Mouse (Mus musculus) spleen, adult 2 months (tissue): ENCODE measurements around the gene Camk2n1.

Experiments used
- CTCF ChIP-seq: fragments of 200-500 bp; IDR thresholded peaks from 2 replicates; pipeline ENCODE4 v1.5.1; 2011; ENCODE audit warnings: mild to moderate bottlenecking, inconsistent platforms; ENCODE audit not compliant: insufficient read depth, insufficient read length, insufficient replicate concordance; ENCODE audit errors: extremely low read depth
- POLR2A ChIP-seq: fragments of 200-500 bp; IDR thresholded peaks from 2 replicates; pipeline ENCODE4 v1.6.1; 2011; ENCODE audit warnings: low read depth, low read length, inconsistent platforms

DNA sequence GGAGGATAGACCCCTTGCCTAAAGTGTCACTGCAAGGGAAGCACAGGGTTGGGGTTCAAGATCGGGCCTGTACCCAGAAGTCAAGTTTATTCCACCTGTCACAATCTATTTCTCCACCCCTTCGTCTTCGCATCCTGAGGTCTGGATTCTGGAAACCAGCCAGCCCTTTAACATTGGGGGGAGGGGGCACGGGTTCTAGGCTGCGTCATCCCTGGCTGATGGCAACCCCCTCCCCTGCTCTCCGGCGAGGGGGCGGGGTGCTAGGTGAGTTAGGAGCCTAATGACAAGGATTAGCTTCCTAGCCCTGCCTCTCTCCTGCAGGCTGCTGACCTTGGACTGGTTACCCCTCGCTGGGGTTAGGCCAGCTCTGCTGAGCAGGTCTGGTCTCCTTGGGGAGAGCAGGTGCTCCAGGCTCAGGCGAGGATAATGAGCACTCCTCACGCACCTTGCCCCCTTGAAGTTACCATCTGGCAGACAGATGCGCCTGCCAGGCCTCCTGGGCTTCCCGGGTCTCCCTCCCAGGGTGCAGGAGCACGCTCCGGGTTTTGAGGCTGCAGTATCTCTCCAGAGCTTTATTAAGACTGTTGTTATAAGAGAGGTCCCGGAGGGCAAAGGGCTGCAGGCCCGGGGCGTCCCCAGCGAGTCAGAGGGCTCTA is 889 bp upstream of the Camk2n1 start:
- TF ChIP-seq CTCF (no peak), POLR2A (no peak)
